Mouse (Mus musculus): Measurements from ENCODE around the gene Gprc5b. TPM values are rescaled to one million over a fixed set of nuclear protein-coding genes. Genes with fewer than 3 reads are reported as not detected.

Gprc5b gene
- 7.5 and 8.1 TPM in 2 replicates for polyA plus RNA-seq (2016; fragmentation: Nextera tagmentation; extraction: Ambion mirVana)

GRCm38 (mm10) chr7:118995007-118995406 is at the start of gene Gprc5b:
Gene Gprc5b, minus strand, starts transcription at chr7:118995211.
- peak within 1 kb of the TSS; percentile 71 for H3K9ac ChIP-seq (replicated peaks)
- H3K27ac ChIP-seq = no peak within 1 kb of the TSS
- H3K4me3 ChIP-seq (replicated peaks) = peak within 1 kb of the TSS; percentile 61
- no peaks in the 10 kb centered on the region for H3K36me3 ChIP-seq
- no peaks in the 10 kb centered on the region for H3K9me3 ChIP-seq
- H3K27me3 ChIP-seq = peaks cover 8% of the 10 kb centered on the region; the same call in 1 of the 2 replicates
- peak within 1 kb of the TSS; percentile 72 for H3K4me2 ChIP-seq
- H3K4me1 ChIP-seq (replicated peaks) = peaks cover 28% of the 10 kb centered on the region
- WGBS = under 1% methylated on average over 44 of the region's 44 CpGs
- peak; percentile 89 for ATAC-seq (ENCODE audit: insufficient number of reproducible peaks, insufficient read depth, low FRiP score, low TSS enrichment, low read depth)

GRCm38 (mm10) chr7:119041502-119041901 is 46.5 kb upstream of the Gprc5b start:
- no peak for ATAC-seq (ENCODE audit: insufficient number of reproducible peaks, insufficient read depth, low FRiP score, low TSS enrichment, low read depth)
- Histone ChIP-seq H3K27me3 (no peaks in the 10 kb centered on the region), H3K4me2 (no peak overlapping the region), H3K36me3 (no peaks in the 10 kb centered on the region), H3K27ac (no peak overlapping the region), H3K9ac (replicated peaks) (no peak overlapping the region), H3K4me3 (replicated peaks) (no peak overlapping the region), H3K4me1 (replicated peaks) (no peaks in the 10 kb centered on the region), H3K9me3 (no peaks in the 10 kb centered on the region)

- Histone ChIP-seq H3K36me3 (no peaks in the 10 kb centered on the region), H3K9me3 (no peaks in the 10 kb centered on the region), H3K9ac (replicated peaks) (no peak overlapping the region), H3K4me3 (replicated peaks) (no peak overlapping the region), H3K4me2 (no peak overlapping the region), H3K4me1 (replicated peaks) (no peaks in the 10 kb centered on the region), H3K27ac (no peak overlapping the region), H3K27me3 (no peaks in the 10 kb centered on the region)
- no peak for ATAC-seq (ENCODE audit: insufficient number of reproducible peaks, insufficient read depth, low FRiP score, low TSS enrichment, low read depth)
Observed at GRCm38 (mm10) chr7:119037581-119037980, 42.6 kb upstream of the Gprc5b start.

- no peak overlapping the region for H3K4me2 ChIP-seq
- WGBS = 57% methylated on average over 15 of the region's 15 CpGs
- H3K36me3 ChIP-seq = no peaks in the 10 kb centered on the region
- no peaks in the 10 kb centered on the region for H3K9me3 ChIP-seq
- no peak overlapping the region for H3K4me3 ChIP-seq (replicated peaks)
- no peak for ATAC-seq (ENCODE audit: insufficient number of reproducible peaks, insufficient read depth, low FRiP score, low TSS enrichment, low read depth)
- H3K27me3 ChIP-seq = no peaks in the 10 kb centered on the region
- no peaks in the 10 kb centered on the region for H3K4me1 ChIP-seq (replicated peaks)
- no peak overlapping the region for H3K9ac ChIP-seq (replicated peaks)
- no peak overlapping the region for H3K27ac ChIP-seq
Observed at GRCm38 (mm10) chr7:119034243-119034961, 39.4 kb upstream of the Gprc5b start.

GRCm38 (mm10) chr7:119023394-119023921 is 28.4 kb upstream of the Gprc5b start:
- no peaks in the 10 kb centered on the region for H3K9me3 ChIP-seq
- H3K4me1 ChIP-seq (replicated peaks) = no peaks in the 10 kb centered on the region
- H3K9ac ChIP-seq (replicated peaks) = no peak overlapping the region
- no peaks in the 10 kb centered on the region for H3K36me3 ChIP-seq
- no peak overlapping the region for H3K4me2 ChIP-seq
- no peak overlapping the region for H3K4me3 ChIP-seq (replicated peaks)
- no peaks in the 10 kb centered on the region for H3K27me3 ChIP-seq
- no peak for ATAC-seq (ENCODE audit: insufficient number of reproducible peaks, insufficient read depth, low FRiP score, low TSS enrichment, low read depth)
- H3K27ac ChIP-seq = no peak overlapping the region
- WGBS = 26% methylated on average over 17 of the region's 17 CpGs

- H3K4me1 ChIP-seq (replicated peaks) = no peaks in the 10 kb centered on the region
- H3K4me2 ChIP-seq = no peak overlapping the region
- H3K36me3 ChIP-seq = no peaks in the 10 kb centered on the region
- no peaks in the 10 kb centered on the region for H3K9me3 ChIP-seq
- ATAC-seq (ENCODE audit: insufficient number of reproducible peaks, insufficient read depth, low FRiP score, low TSS enrichment, low read depth) = no peak
- no peak overlapping the region for H3K9ac ChIP-seq (replicated peaks)
- H3K27me3 ChIP-seq = no peaks in the 10 kb centered on the region
- H3K27ac ChIP-seq = no peak overlapping the region
- 80% methylated on average over 19 of the region's 19 CpGs for WGBS
- no peak overlapping the region for H3K4me3 ChIP-seq (replicated peaks)
Observed at GRCm38 (mm10) chr7:119022238-119023156, 27.5 kb upstream of the Gprc5b start.

GRCm38 (mm10) chr7:119019537-119019936 is 24.5 kb upstream of the Gprc5b start:
- no peaks in the 10 kb centered on the region for H3K27me3 ChIP-seq
- no peaks in the 10 kb centered on the region for H3K36me3 ChIP-seq
- H3K4me3 ChIP-seq (replicated peaks) = no peak overlapping the region
- H3K27ac ChIP-seq = no peak overlapping the region
- H3K9ac ChIP-seq (replicated peaks) = no peak overlapping the region
- H3K4me1 ChIP-seq (replicated peaks) = no peaks in the 10 kb centered on the region
- no peak overlapping the region for H3K4me2 ChIP-seq
- no peaks in the 10 kb centered on the region for H3K9me3 ChIP-seq
- WGBS = 15% methylated on average over 4 of the region's 4 CpGs
- ATAC-seq (ENCODE audit: insufficient number of reproducible peaks, insufficient read depth, low FRiP score, low TSS enrichment, low read depth) = peak; percentile 72; the same call in 1 of the 2 replicates

- Histone ChIP-seq H3K4me1 (replicated peaks) (no peaks in the 10 kb centered on the region), H3K27ac (no peak overlapping the region), H3K9me3 (no peaks in the 10 kb centered on the region), H3K27me3 (no peaks in the 10 kb centered on the region), H3K9ac (replicated peaks) (no peak overlapping the region), H3K4me3 (replicated peaks) (no peak overlapping the region), H3K4me2 (no peak overlapping the region), H3K36me3 (no peaks in the 10 kb centered on the region)
- no peak for ATAC-seq (ENCODE audit: insufficient number of reproducible peaks, insufficient read depth, low FRiP score, low TSS enrichment, low read depth)
- WGBS = 0% methylated on average over 2 of the region's 3 CpGs
Observed at GRCm38 (mm10) chr7:119015736-119016135, 20.7 kb upstream of the Gprc5b start.

GRCm38 (mm10) chr7:119010854-119011529 is 16.0 kb upstream of the Gprc5b start:
- Histone ChIP-seq H3K4me3 (replicated peaks) (no peak overlapping the region), H3K9me3 (no peaks in the 10 kb centered on the region), H3K9ac (replicated peaks) (no peak overlapping the region), H3K36me3 (no peaks in the 10 kb centered on the region), H3K4me1 (replicated peaks) (no peaks in the 10 kb centered on the region), H3K4me2 (no peak overlapping the region), H3K27me3 (no peaks in the 10 kb centered on the region), H3K27ac (no peak overlapping the region)
- WGBS = 21% methylated on average over 5 of the region's 5 CpGs
- no peak for ATAC-seq (ENCODE audit: insufficient number of reproducible peaks, insufficient read depth, low FRiP score, low TSS enrichment, low read depth)

GRCm38 (mm10) chr7:119002501-119002900 is 7.5 kb upstream of the Gprc5b start:
- no peaks in the 10 kb centered on the region for H3K4me1 ChIP-seq (replicated peaks)
- no peak for ATAC-seq (ENCODE audit: insufficient number of reproducible peaks, insufficient read depth, low FRiP score, low TSS enrichment, low read depth)
- H3K27me3 ChIP-seq = no peaks in the 10 kb centered on the region; the same call in 1 of the 2 replicates
- H3K9ac ChIP-seq (replicated peaks) = no peak overlapping the region
- no peaks in the 10 kb centered on the region for H3K36me3 ChIP-seq
- no peak overlapping the region for H3K4me2 ChIP-seq
- H3K9me3 ChIP-seq = no peaks in the 10 kb centered on the region
- H3K27ac ChIP-seq = no peak overlapping the region
- no peak overlapping the region for H3K4me3 ChIP-seq (replicated peaks)
- WGBS = 61% methylated on average over 2 of the region's 2 CpGs

- no peak overlapping the region for H3K27ac ChIP-seq
- WGBS = 79% methylated on average over 2 of the region's 2 CpGs
- no peak overlapping the region for H3K9ac ChIP-seq (replicated peaks)
- H3K36me3 ChIP-seq = no peaks in the 10 kb centered on the region
- 0 out of 2 replicates have a peak, but pooled peaks have one; percentile 40 for ATAC-seq (ENCODE audit: insufficient number of reproducible peaks, insufficient read depth, low FRiP score, low TSS enrichment, low read depth)
- no peaks in the 10 kb centered on the region for H3K9me3 ChIP-seq
- no peaks in the 10 kb centered on the region for H3K4me1 ChIP-seq (replicated peaks)
- no peak overlapping the region for H3K4me2 ChIP-seq
- no peaks in the 10 kb centered on the region; the same call in 1 of the 2 replicates for H3K27me3 ChIP-seq
- no peak overlapping the region for H3K4me3 ChIP-seq (replicated peaks)
Observed at GRCm38 (mm10) chr7:119001965-119002364, 7.0 kb upstream of the Gprc5b start.
